9 mouse cellular contexts compared by ENCODE assay signal in the genomic region with DNA sequence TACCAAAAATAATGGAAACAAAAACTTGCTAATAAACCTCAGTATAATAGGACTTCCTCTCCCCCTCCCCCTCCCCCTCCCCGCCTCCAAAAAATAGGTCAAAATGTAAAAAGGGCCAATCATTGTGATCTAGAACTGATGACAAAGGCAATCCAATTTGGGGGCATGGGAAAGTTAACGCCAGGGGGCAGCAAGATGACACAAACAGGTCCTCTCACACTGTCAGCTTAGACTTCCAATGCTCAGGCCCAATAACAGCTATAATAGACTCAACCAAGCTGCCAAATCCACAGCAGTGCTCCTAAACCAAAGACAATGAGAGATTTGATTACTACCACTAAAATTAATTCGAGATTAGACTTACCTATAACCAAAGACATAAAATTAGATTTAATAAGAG. TPM values are rescaled to one million over a fixed set of nuclear protein-coding genes. Genes with fewer than 3 reads are reported as not detected.
DNase-seq lines count a peak whose midpoint lies in the region; ATAC-seq and TF ChIP-seq lines count a peak whose summit lies in the region.
"Had no signal": no experiment of that assay in that cellular context is flagged by ENCODE, and none has a peak within 500 bp of the region (broad histone marks: within the 10 kb centered on the region; RNA-seq: fewer than 3 reads in every experiment).

No protein-coding gene starts in this region.

- no peaks in the 10 kb centered on the region for H3K79me2 ChIP-seq in heart, adult 2 months (replicated peaks; ENCODE audit: control insufficient read depth, insufficient read depth, low read length)

- H3K27ac ChIP-seq in heart, adult 2 months, result no peak overlapping the region
- H3K27ac ChIP-seq in heart, embryonic 12.5 days (ENCODE audit: poor library complexity, severe bottlenecking), result no peak overlapping the region
- no peak overlapping the region for H3K27ac ChIP-seq in layer of hippocampus, adult 2 months
- no peak overlapping the region for H3K27ac ChIP-seq in stomach, postnatal 0 days (replicated peaks)
- H3K27ac ChIP-seq: macrophage had no signal

- WGBS in heart, adult 2 months, result 8% methylated on average over 3 of the region's 3 CpGs
- WGBS in heart, embryonic 12.5 days, result 11% methylated on average over 3 of the region's 3 CpGs
- WGBS in stomach, postnatal 0 days, result 16% methylated on average over 3 of the region's 3 CpGs

- H3K9me3 ChIP-seq in heart, embryonic 12.5 days (replicated peaks), result no peaks in the 10 kb centered on the region
- no peaks in the 10 kb centered on the region for H3K9me3 ChIP-seq in stomach, postnatal 0 days (ENCODE audit: control insufficient read depth, low read length)

- peak; percentile 66; the same call in 1 of the 2 replicates for TF ChIP-seq EP300 in heart, adult 2 months (IDR thresholded peaks at IDR 0.05; ENCODE audit: insufficient read depth, low read depth, low read length)
- no peak for TF ChIP-seq EP300 in stomach, postnatal 0 days (optimal IDR thresholded peaks at IDR 0.05)

- CTCF ChIA-PET in Patski (lab: Charles Lee), result interaction anchor here (0.7 to 1.6 kb wide), 4 partner anchors 117 to 230 kb away, joined by 3 to 8 read pairs (median 4); partner anchors contain the start of gene Acot9

- TF ChIP-seq CTCF in heart, adult 2 months (IDR thresholded peaks at IDR 0.05), result peak; percentile 71
- peak; percentile 63 for TF ChIP-seq CTCF in Patski (IDR thresholded peaks at IDR 0.05)
- peak; percentile 67 for TF ChIP-seq CTCF in layer of hippocampus, adult 2 months (conservative IDR thresholded peaks at IDR 0.05)
- peak; percentile 75 for TF ChIP-seq CTCF in stomach, postnatal 0 days (IDR thresholded peaks at IDR 0.05; ENCODE audit: low read depth)

- H3K36me3 ChIP-seq in heart, adult 2 months (ENCODE audit: control insufficient read depth, insufficient read depth, low read length), result no peaks in the 10 kb centered on the region
- H3K36me3 ChIP-seq in heart, embryonic 12.5 days, result no peaks in the 10 kb centered on the region
- no peaks in the 10 kb centered on the region for H3K36me3 ChIP-seq in stomach, postnatal 0 days (ENCODE audit: control insufficient read depth, insufficient read depth, low read length)

- in situ Hi-C loops in Patski (cut with MboI; ENCODE audit: low pct_unique_long_range_greater_than_20kb), result loop anchor here (5.0 to 10.0 kb wide), 3 partner anchors 73 to 170 kb away; partner anchors contain the start of gene Sat1

- intact Hi-C loops in heart, adult 2 months (cut with DNase I), result loop anchor here (1.0 to 2.0 kb wide), 4 partner anchors 64 to 174 kb away; partner anchors contain the start of genes Acot9 and Sat1

- peak; percentile 51 to 55 for DNase-seq in heart, adult 2 months
- DNase-seq in Patski (ENCODE audit: low read depth, low spot score), result no peak
- DNase-seq in cerebellum, postnatal 25 days, result peak; percentile 14 to 58
- peak; percentile 48 for DNase-seq in heart, adult 8-10 months (ENCODE audit: low spot score)
- peak; percentile 8 to 47 for DNase-seq in layer of hippocampus, adult 2 months (ENCODE audit: low spot score in 2 of 2)
- peak; percentile 38 for DNase-seq in lung, postnatal 25 days (ENCODE audit: low spot score)
- DNase-seq in stomach, postnatal 0 days (ENCODE audit: low spot score), result peak; percentile 58

- no peak overlapping the region for H3K4me2 ChIP-seq in heart, embryonic 12.5 days
- H3K4me2 ChIP-seq in stomach, postnatal 0 days (replicated peaks; ENCODE audit: low read depth), result no peak overlapping the region

- H3K9ac ChIP-seq in heart, adult 2 months (ENCODE audit: low read depth, low read length), result no peak overlapping the region
- no peak overlapping the region for H3K9ac ChIP-seq in heart, embryonic 12.5 days
- no peak overlapping the region for H3K9ac ChIP-seq in stomach, postnatal 0 days (ENCODE audit: low read length)

- no peak for TF ChIP-seq POLR2A in heart, adult 2 months (IDR thresholded peaks at IDR 0.05; ENCODE audit: insufficient read depth, low read depth, low read length)

- no peak overlapping the region for H3K4me3 ChIP-seq in heart, adult 2 months
- no peak overlapping the region for H3K4me3 ChIP-seq in heart, embryonic 12.5 days
- no peak overlapping the region for H3K4me3 ChIP-seq in layer of hippocampus, adult 2 months
- H3K4me3 ChIP-seq in stomach, postnatal 0 days (ENCODE audit: low read depth, low read length), result no peak overlapping the region

- POLR2A ChIA-PET in Patski (lab: Charles Lee), result no interaction called here

- no peak for ATAC-seq in heart, embryonic 12.5 days (ENCODE audit: insufficient number of reproducible peaks, low FRiP score)
- ATAC-seq in Patski, result no peak
- ATAC-seq in stomach, postnatal 0 days (ENCODE audit: low FRiP score, low TSS enrichment), result no peak

- no peaks in the 10 kb centered on the region for H3K4me1 ChIP-seq in heart, adult 2 months (ENCODE audit: control insufficient read depth, insufficient read depth, low read length)
- no peaks in the 10 kb centered on the region for H3K4me1 ChIP-seq in heart, embryonic 12.5 days (replicated peaks)
- no peaks in the 10 kb centered on the region for H3K4me1 ChIP-seq in stomach, postnatal 0 days (replicated peaks; ENCODE audit: control insufficient read depth, insufficient read depth)

- H3K27me3 ChIP-seq in heart, adult 2 months (ENCODE audit: control insufficient read depth, insufficient read depth, low read length), result no peaks in the 10 kb centered on the region
- H3K27me3 ChIP-seq in heart, embryonic 12.5 days (replicated peaks), result no peaks in the 10 kb centered on the region
- peaks cover 6% of the 10 kb centered on the region for H3K27me3 ChIP-seq in Patski
- H3K27me3 ChIP-seq in stomach, postnatal 0 days (ENCODE audit: control insufficient read depth, insufficient read depth, low read length), result no peaks in the 10 kb centered on the region

RNA-seq across cellular contexts. Expression of gene Cldn34b2, which starts 16.5 kb away (rescaled TPM):
- total RNA-seq in heart, adult 2 months (2021), result not detected
- polyA plus RNA-seq in heart, adult 2 months (2012; rRNA removed), result not detected in 2 replicates
- polyA plus RNA-seq in heart, embryonic 12.5 days (2016; fragmentation: Nextera tagmentation; extraction: Ambion mirVana), result not detected in 2 replicates
- polyA plus RNA-seq in Patski (2021), result not detected
- total RNA-seq in heart, adult 8-10 months (2022), result not detected
- not detected for total RNA-seq in layer of hippocampus, adult 2 months (2021)
- polyA plus RNA-seq in stomach, postnatal 0 days (2015; fragmentation: Nextera tagmentation; extraction: Ambion mirVana), result not detected in 2 replicates

RNA-seq across cellular contexts. Expression of gene Magea2, which starts 51.3 kb away (rescaled TPM):
- total RNA-seq in heart, adult 2 months (2021), result not detected
- polyA plus RNA-seq in heart, adult 2 months (2012; rRNA removed), result not detected in 2 replicates
- not detected in 2 replicates for polyA plus RNA-seq in heart, embryonic 12.5 days (2016; fragmentation: Nextera tagmentation; extraction: Ambion mirVana)
- not detected for polyA plus RNA-seq in Patski (2021)
- total RNA-seq in heart, adult 8-10 months (2022), result not detected
- not detected for total RNA-seq in layer of hippocampus, adult 2 months (2021)
- not detected in 2 replicates for polyA plus RNA-seq in stomach, postnatal 0 days (2015; fragmentation: Nextera tagmentation; extraction: Ambion mirVana)
- polyA plus RNA-seq: macrophage had no signal

RNA-seq across cellular contexts. Expression of gene Magea1, which starts 55.1 kb away (rescaled TPM):
- total RNA-seq in heart, adult 2 months (2021), result not detected
- polyA plus RNA-seq in heart, adult 2 months (2012; rRNA removed), result not detected in 2 replicates
- not detected in 2 replicates for polyA plus RNA-seq in heart, embryonic 12.5 days (2016; fragmentation: Nextera tagmentation; extraction: Ambion mirVana)
- not detected for polyA plus RNA-seq in Patski (2021)
- not detected for total RNA-seq in heart, adult 8-10 months (2022)
- total RNA-seq in layer of hippocampus, adult 2 months (2021), result not detected
- polyA plus RNA-seq in stomach, postnatal 0 days (2015; fragmentation: Nextera tagmentation; extraction: Ambion mirVana), result not detected in 2 replicates
- polyA plus RNA-seq: macrophage had no signal
